Mouse (Mus musculus): Measurements from ENCODE around the gene Gpn1.

The Gpn1 gene

DNA sequence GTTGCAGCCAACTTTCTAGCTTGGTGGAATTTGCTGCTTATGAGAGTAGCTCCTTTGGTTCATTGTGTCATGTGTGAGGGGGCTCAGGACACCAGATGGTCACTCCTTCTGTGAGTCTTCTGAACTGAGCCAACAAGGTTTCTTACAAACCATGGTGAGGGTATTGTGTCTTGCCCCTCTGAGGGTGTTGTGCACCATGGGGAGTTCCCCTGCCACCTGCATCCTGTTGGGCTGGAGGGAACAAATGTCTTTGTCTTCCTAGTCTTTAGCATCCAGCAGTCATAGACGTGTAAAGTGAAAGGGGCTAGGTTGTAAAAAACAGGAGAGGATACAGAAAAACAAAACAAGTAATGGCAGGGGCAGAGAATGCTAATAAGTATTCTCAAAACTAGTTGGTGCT, 64.9 kb downstream of the Gpn1 start:
- no peak for DNase-seq (ENCODE audit: low spot score in 2 of 2)

DNA sequence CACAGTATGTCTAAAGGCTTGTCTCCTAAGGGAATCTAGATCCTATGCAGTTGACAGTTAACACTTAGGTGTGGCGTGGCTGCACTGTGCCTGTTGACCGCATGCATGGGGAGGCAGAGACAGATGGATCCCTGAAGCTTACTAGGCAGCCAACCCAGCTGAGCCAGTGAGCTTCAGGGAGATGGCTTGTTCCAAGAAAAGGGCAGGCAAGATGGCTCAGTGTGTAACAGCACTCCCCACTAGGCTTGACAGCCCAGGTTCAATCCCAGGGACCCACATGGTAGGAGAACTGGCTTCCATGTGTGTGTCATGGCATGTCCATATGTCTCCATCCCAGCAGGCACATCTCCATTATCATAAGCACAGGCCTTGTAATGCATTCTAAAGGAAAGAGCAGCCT, 65.8 kb downstream of the Gpn1 start:
- DNase-seq (ENCODE audit: low spot score in 2 of 2): no peak

DNA sequence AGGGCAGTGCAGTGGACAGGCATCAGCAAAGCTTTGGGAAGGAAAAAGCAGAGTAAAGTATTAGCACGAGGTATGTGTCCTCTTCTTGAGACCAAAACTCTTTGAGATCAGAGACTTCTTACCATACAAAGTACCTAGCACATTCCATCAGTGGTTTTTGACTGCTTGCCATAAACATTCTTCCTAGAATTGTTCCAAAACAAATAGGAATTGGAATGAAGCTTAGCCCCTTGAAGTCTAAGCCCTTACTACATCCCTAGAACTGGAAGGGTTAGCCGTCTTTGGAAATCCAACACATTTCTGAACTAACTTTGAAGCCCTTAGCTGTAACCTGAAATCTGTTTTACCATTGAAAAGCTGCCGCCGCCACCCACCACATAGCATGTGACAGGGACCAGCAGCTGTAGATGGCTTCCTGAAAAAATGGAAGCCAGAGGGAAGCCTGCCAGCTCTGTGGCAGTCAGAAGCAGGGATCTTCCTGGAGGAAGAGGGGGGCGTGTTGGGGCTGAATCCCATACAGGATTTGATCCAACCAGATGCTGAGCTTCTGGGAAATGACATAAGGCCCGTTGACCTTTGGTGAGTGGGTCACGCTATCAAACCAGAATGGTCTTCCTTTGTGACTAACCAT, 67.6 kb downstream of the Gpn1 start:
- no peak for DNase-seq (ENCODE audit: low spot score in 2 of 2)
